Mouse (Mus musculus): ENCODE results near the gene Prr7.
A peak's percentile ranks its signal among the peaks of the same experiment; 100 is the strongest.

The Prr7 gene

DNA sequence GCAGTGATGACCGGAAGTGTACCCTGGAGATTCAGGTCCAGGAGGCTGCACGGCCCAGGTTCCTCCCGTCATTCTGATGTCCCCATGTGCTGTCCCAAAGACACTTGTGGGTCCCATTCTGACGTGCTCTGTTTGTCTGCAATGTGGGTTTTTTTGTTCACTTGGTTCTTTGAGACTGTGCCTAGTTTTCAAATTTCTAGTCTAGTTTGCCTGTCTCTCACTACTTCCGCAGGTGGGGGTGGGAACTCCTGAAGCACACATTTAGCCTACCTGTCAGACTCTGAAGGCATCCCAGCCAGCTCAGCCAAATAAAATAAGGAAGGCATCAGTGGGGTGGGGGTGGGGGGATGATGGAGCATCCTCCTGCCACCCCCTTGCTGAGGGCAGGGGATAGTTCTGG is 15.9 kb upstream of the Prr7 start:
- no peak for DNase-seq (ENCODE audit: low read depth)

DNA sequence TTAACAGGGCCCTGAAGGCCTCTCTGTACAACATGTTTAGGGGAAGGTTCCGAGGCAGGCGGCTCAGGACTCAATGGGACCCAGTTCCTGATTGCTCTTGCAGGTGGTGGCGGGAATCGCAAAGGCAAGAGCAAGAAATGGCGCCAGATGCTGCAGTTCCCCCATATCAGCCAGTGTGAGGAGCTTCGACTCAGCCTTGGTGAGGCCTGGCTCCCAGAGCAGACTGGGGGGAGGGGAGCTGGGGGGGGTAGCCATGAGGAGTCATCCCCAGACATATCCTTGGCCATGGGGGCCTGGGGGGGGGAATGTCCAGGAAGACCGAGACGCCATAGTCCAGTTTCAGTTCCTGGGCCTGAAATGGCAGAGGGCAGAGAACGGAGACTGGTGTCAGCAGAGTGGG is 14.9 kb upstream of the Prr7 start:
- DNase-seq (ENCODE audit: low read depth) = no peak

DNA sequence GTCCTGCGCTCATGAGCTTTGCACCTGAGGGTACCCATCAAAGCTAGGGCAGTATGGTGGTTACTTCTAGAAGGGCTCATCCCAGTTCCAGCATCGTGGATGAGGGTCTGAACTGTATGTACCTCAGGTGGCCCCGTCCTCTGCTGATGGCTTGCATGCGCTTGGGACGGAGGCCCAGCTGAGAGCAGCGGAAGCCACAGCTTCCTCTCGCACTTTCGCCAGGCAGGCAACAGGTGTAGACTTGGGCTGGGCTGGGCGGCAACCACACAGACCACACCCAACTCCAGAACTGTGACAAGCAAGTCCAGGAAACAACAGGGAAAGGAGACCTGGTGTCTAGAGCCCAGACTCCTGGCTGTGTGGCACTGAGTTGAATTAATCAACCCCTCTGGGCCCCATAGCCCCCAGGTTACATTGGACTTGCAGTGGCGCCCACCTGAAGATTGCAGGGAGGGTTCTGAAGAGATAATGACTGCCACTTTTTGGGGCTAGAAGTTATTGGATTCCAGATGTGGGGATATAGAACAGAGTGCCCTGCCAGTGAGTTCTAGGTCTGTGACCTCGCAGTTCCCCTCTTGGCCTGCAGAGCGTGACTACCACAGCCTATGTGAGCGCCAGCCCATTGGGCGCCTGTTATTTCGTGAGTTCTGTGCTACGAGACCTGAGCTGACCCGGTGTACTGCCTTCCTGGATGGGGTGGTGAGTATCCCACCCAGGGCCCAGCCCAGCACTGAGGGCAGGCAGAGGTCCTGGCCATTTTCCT is 14.2 kb upstream of the Prr7 start:
- no peak for DNase-seq (ENCODE audit: low read depth)

DNA sequence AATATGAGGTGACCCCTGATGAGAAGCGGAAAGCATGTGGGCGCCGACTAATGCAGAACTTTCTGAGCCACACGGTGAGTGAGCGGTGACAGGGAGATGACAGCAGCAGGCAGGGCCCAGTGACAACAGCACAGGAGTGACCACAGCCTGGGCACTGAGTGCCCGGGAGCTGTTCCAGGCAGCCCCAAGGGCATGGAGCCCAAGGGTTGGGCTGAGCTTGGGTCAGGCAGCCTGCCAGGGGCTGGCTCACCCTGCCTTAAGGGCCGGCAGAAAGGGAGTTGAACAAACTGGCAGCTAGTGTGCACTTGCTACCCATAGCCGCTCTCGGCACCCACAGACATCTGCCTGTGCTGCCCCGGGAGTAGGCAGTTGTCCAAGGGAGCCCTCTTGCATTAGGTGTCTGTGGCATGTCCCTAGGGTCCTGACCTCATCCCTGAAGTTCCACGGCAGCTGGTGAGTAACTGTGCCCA is 13.5 kb upstream of the Prr7 start:
- DNase-seq (ENCODE audit: low read depth) = no peak

DNA sequence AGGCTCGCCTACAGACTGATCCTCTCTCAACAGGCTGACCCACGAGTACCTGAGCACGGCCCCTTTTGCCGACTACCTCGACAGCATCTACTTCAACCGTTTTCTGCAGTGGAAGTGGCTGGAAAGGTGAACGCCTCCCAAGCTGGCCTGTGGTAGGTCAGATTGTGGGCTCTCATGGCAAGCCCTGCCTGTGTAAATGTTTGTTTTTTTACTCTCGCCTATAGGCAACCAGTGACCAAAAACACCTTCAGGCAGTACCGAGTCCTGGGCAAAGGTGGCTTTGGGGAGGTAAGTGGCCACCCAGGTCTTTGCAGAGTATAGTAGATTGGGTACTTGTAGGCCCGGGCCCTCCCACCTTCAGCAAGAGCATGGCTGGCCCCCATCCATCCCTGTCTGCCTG is 12.8 kb upstream of the Prr7 start:
- DNase-seq (ENCODE audit: low read depth) = no peak

- no peak for DNase-seq (ENCODE audit: low read depth)
Observed at GRCm38 (mm10) chr13:55451785-55452549, 12.1 kb upstream of the Prr7 start.

DNA sequence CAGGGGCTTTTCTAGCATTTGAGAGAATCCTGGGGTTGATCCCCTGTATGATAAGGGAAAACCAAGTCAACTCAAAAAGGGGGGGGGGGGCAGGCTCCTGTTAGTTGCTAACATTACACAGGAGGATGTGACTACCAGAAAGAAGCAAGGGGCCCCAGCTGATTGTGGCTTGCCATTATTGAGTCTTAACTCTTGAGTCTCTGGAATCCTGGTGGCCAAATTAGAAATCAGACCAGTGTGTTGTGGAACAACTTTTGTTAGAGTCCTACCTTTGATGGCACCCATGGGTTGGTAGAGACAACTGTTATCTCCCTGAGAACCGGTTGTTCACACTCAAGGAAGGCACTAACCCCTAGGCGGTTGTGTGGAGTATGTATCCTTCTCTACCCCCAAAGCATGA is 1.1 kb upstream of the Prr7 start:
- DNase-seq (ENCODE audit: low read depth) = no peak

GRCm38 (mm10) chr13:55463399-55464026 is 554 bp upstream of the Prr7 start:
- DNase-seq (ENCODE audit: low read depth) = no peak

- DNase-seq (ENCODE audit: low read depth) = no peak
Observed at GRCm38 (mm10) chr13:55465184-55465583, 1.1 kb downstream of the Prr7 start.

GRCm38 (mm10) chr13:55465830-55466440 is 1.9 kb downstream of the Prr7 start:
- no peak for DNase-seq (ENCODE audit: low read depth)

DNA sequence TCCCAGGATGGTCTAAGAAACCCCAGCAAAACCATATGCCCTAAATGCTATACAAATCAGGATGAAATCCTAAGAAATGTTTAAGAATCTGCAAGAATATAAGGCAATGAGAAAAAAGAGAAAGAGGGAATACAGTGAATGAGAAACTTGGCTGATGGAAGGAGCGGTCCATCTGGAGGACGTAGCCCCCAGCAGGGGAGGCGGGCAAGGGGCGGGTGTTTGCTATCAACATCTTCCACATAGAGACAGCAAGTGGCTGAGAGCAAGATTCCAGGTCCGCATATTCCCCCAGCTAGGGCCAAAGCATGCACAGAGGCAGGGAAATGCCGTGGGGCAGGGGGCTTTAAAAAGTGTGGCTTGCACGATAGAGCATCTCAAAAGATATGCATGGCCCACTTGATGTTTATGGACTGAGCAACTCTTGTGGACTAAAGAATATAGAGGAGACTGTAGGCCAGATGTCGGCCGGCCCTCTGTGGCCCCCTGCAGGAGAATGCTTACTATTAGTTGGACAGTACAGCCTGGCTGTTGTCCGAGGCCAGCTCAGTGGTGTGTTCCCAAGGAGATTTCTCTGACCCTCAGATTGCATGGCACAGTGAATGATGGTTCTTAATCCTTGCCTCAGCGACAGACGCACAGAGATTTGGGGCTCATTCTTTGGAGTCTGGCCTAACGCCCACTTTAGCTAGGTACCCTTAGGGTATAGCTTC is 4.9 kb downstream of the Prr7 start:
- DNase-seq (ENCODE audit: low read depth) = no peak

DNA sequence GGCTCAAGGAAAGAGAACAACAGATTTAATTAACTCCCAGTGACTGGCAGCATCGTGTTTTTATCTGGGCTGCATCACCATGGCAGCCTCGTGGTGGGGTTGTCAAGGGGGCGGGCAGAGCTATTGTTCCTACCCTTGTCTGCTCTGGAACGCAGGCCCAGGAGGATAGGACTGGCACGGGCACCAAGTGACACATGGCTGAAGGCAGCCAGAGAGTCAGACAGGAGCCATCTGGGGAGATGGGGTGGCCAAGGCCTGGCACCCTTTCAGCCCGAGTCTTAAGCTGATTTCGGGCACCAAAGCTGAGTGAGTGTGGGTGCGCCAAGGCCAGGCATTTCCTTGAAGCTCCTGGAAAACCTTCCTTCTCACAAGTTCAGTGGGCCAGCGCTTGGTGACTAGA is 6.3 kb downstream of the Prr7 start:
- DNase-seq (ENCODE audit: low read depth) = no peak

GRCm38 (mm10) chr13:55471156-55471818 is 7.2 kb downstream of the Prr7 start:
- peak; percentile 48 for DNase-seq (ENCODE audit: low read depth)

GRCm38 (mm10) chr13:55471819-55472131 is 7.7 kb downstream of the Prr7 start:
- no peak for DNase-seq (ENCODE audit: low read depth)

DNA sequence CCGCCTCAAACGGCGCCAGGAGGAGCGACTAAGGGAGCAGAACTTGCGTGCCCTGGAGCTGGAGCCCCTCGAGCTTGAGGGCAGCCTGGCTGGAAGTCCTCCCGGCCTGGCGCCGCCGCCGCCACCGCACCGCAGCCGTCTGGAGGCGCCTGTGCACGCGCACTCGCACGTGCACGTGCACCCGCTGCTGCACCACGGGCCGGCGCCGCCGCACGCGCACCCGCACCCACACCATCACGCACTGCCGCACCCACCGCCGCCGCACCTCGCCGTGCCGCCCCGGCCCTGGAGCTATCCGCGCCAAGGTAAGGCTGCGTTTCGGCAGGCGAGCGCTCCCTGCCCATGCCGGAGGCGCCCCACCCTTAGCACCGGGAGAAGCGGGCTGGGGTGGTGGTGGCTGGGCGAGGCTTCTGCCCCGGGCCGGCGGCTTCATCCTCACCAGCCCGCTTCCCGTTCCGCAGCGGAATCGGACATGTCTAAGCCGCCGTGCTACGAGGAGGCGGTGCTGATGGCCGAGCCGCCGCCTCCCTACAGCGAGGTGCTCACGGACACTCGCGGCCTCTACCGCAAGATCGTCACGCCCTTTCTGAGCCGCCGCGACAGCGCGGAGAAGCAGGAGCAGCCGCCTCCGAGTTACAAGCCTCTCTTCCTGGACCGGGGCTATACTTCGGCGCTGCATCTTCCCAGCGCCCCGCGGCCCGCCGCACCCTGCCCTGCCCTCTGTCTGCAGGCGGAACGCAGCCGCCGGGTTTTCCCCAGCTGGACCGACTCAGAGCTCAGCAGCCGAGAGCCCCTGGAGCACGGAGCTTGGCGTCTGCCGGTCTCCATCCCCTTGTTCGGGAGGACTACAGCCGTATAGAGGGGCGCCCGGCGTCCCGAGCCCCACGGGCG is 8.3 kb downstream of the Prr7 start:
- peak; percentile 27 for DNase-seq (ENCODE audit: low read depth)

GRCm38 (mm10) chr13:55473076-55473831 is 9.2 kb downstream of the Prr7 start:
- DNase-seq (ENCODE audit: low read depth) = no peak

DNA sequence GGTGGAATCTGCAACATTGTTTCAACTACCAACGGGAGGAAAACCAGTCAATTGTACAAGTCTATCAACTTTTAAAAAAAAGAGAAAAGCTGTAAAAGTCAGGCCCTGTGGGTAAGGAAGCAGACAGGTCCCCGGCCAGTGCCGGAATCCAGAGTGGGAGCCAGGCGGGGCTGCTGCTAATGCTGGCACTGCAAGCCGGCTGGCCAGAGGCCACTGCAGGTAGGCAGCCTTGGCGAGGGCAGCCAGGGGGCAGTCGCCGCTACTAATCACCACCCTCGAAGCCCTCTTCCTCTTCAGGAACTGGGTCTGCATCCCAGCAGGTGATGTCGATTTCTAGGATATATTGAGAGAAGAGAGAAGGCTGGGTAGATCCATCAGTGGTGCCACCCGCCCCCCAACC is 9.9 kb downstream of the Prr7 start:
- DNase-seq (ENCODE audit: low read depth) = no peak

DNA sequence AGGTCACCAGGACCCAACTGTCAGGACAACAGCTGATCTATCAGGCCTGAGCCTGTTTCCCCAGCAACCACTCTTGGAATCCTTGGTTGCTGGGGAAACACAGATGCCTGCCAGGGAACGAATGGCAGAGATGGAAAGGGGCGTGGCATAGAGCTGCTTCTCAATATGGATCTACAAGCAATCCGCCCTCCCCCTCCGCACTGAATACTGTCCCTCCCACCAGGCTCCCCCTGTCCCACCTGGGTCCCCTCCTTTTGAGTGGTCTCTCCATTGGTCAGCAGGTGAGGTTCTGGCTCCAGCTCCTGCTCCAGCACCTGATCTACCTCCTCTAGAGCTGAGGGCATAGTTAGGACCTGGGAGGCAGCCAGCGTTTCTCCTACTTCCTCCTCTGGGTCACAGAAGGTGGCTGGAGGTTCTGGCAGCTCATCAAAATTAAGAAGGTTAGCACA is 10.6 kb downstream of the Prr7 start:
- no peak for DNase-seq (ENCODE audit: low read depth)

GRCm38 (mm10) chr13:55475750-55476149 is 11.7 kb downstream of the Prr7 start:
- DNase-seq (ENCODE audit: low read depth) = no peak

DNA sequence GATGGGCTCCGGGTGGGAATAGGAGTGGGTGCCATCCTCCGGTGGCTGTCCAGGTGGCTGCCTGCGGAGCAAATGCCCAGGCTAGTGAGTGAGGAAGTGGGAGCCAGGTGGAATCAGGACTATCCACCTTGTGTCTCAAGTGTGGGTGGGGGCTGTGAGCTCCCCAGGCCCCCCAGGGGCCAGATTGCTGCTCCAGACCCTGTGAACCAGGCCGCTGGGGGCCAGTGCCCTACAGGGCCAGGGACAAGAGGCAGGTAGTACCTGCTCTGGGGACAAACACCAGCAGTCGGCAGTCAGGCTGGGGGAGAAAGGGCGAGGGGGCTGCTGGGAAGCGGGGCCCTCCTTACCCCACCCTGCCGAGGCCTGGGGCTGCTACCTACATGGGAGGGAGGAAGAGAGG is 12.2 kb downstream of the Prr7 start:
- no peak for DNase-seq (ENCODE audit: low read depth)

Data from c-Kit-positive CD71-positive TER-119-negative erythroid progenitor cells, embryonic 14.5 days (primary cell).